Mouse (Mus musculus): Measurements from ENCODE around the gene Arhgef10l. TPM values are rescaled to one million over a fixed set of nuclear protein-coding genes. Genes with fewer than 3 reads are reported as not detected.

Gene Arhgef10l
- polyA plus RNA-seq, 1 experiment from 2014 or later = 6.3 TPM

DNA sequence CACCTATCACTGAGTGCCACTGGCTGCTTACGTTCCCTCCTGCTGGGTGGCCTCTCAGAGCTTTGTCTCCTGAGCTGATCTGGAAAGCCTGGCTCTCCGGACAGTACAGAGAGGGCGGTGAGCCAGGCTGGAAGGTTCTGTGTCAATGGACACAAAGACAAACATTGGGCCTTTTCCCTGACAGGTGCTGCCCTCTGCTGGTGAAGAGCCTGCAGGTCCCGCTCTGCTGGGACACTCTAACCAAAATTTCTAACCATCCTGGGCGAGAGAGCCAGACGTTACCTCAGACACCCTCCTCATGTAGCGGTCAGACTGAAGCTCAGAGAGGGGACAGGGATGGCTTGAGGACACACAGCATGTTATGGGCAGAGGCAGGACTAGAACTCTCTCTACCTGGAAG, 118.3 kb downstream of the Arhgef10l start:
- Histone ChIP-seq H3K9ac (replicated peaks) (no peak overlapping the region), H3K4me2 (ENCODE audit: low read depth, low read length) (no peak overlapping the region), H3K4me1 (ENCODE audit: insufficient read depth) (no peaks in the 10 kb centered on the region), H3K27me3 (ENCODE audit: insufficient read depth, low read length) (no peaks in the 10 kb centered on the region), H3K27ac (ENCODE audit: low read depth) (no peak overlapping the region), H3K9me3 (ENCODE audit: low read length) (no peaks in the 10 kb centered on the region), H3K4me3 (ENCODE audit: low read depth, low read length) (no peak overlapping the region), H3K36me3 (replicated peaks; ENCODE audit: insufficient read depth, low read length) (peaks cover 34% of the 10 kb centered on the region)
- ATAC-seq = peak; percentile 27; the same call in 1 of the 2 replicates
- TF ChIP-seq EP300 (IDR thresholded peaks at IDR 0.05; ENCODE audit: low read depth) (no peak), CTCF (IDR thresholded peaks at IDR 0.05; ENCODE audit: low read depth) (peak; percentile 78)
- DNase-seq = peak; percentile 73
- WGBS (ENCODE audit: insufficient replicate concordance) = 31% methylated on average over 7 of the region's 7 CpGs

DNA sequence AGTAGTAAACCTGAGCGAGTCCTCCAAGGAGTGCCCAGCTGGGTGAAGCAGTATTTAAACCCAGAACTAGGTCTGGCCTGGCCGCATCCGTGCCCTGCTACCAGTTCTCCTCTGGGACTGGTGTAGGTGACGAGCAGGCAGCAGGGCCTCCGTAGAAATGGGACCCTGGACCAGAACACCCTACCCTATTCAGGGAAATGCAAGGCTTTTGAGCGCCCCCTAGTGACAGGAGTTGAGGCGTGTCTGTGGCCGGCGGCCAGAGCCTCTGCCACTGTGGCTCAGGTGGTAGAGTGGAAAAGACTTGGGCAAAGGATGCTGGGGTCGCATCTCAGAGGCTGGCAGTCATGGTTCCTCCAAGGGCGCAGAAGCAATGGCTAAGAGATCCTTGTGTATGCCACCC, 126.7 kb downstream of the Arhgef10l start:
- ATAC-seq (no peak), DNase-seq (peak; percentile 69)
- Histone ChIP-seq H3K27ac (ENCODE audit: low read depth) (no peak overlapping the region), H3K27me3 (ENCODE audit: insufficient read depth, low read length) (no peaks in the 10 kb centered on the region), H3K4me1 (ENCODE audit: insufficient read depth) (no peaks in the 10 kb centered on the region), H3K4me2 (ENCODE audit: low read depth, low read length) (no peak overlapping the region), H3K9me3 (ENCODE audit: low read length) (no peaks in the 10 kb centered on the region), H3K4me3 (ENCODE audit: low read depth, low read length) (no peak overlapping the region), H3K9ac (replicated peaks) (no peak overlapping the region), H3K36me3 (replicated peaks; ENCODE audit: insufficient read depth, low read length) (peaks cover 10% of the 10 kb centered on the region)
- 40% methylated on average over 11 of the region's 11 CpGs for WGBS (ENCODE audit: insufficient replicate concordance)
- no peak for TF ChIP-seq EP300 (IDR thresholded peaks at IDR 0.05; ENCODE audit: low read depth)
- peak; percentile 81 for TF ChIP-seq CTCF (IDR thresholded peaks at IDR 0.05; ENCODE audit: low read depth)

DNA sequence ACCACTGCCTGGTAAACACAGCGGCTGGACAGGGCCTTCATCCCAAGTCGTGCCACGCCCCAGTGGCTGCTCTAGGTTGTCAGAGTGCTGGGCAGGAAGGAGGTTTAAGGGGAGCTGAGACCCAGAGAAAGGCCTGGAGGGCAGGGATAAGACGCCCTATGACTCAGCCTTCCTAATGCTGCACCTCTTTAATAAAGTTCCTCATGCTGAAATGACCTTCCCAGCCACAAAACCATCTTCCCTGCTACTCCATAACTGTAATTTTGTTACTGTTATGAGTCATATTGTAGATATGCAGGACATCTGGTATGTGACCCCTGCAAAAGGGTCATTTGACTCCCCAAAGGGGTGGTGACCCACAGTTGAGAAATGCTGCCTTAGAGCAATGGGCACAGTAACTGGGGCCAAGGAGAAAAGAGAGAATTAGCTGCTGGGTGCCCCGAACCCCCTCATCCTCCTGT, 128.2 kb downstream of the Arhgef10l start:
- ATAC-seq (no peak), DNase-seq (no peak)
- H3K27me3 ChIP-seq (ENCODE audit: insufficient read depth, low read length) = no peaks in the 10 kb centered on the region
- WGBS (ENCODE audit: insufficient replicate concordance) = 53% methylated on average over 5 of the region's 5 CpGs
- no peak overlapping the region for H3K4me2 ChIP-seq (ENCODE audit: low read depth, low read length)
- H3K9me3 ChIP-seq (ENCODE audit: low read length) = no peaks in the 10 kb centered on the region
- TF ChIP-seq EP300 (IDR thresholded peaks at IDR 0.05; ENCODE audit: low read depth) (no peak), CTCF (IDR thresholded peaks at IDR 0.05; ENCODE audit: low read depth) (no peak)
- H3K4me3 ChIP-seq (ENCODE audit: low read depth, low read length) = no peak overlapping the region
- H3K9ac ChIP-seq (replicated peaks) = no peak overlapping the region
- peaks cover 2% of the 10 kb centered on the region for H3K36me3 ChIP-seq (replicated peaks; ENCODE audit: insufficient read depth, low read length)
- no peak overlapping the region for H3K27ac ChIP-seq (ENCODE audit: low read depth)
- no peaks in the 10 kb centered on the region for H3K4me1 ChIP-seq (ENCODE audit: insufficient read depth)

DNA sequence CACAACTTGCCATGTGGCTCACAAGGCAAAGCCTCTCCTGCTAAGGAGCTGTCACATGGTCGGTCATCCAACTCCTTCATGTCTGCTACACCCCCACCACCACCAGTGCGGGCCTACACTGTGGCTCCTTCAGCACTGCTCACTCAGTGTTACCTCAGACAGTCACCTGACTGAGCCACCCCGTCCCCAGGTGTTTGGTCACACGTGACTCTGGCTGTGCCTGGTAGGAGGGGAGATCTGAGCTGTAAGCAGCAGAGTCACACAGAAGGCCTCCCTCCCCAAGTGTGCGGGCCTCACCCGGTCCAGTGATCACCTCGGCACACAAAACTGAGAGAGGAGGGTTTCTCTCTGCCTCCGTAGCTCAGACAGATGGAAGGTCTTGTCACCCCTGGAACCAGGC, 130.5 kb downstream of the Arhgef10l start:
- WGBS (ENCODE audit: insufficient replicate concordance) = 70% methylated on average over 8 of the region's 8 CpGs
- H3K4me3 ChIP-seq (ENCODE audit: low read depth, low read length) = no peak overlapping the region
- H3K27me3 ChIP-seq (ENCODE audit: insufficient read depth, low read length) = no peaks in the 10 kb centered on the region
- no peak overlapping the region for H3K27ac ChIP-seq (ENCODE audit: low read depth)
- no peak for TF ChIP-seq EP300 (IDR thresholded peaks at IDR 0.05; ENCODE audit: low read depth)
- TF ChIP-seq CTCF (IDR thresholded peaks at IDR 0.05; ENCODE audit: low read depth) = no peak
- no peaks in the 10 kb centered on the region for H3K4me1 ChIP-seq (ENCODE audit: insufficient read depth)
- H3K9me3 ChIP-seq (ENCODE audit: low read length) = no peaks in the 10 kb centered on the region
- no peak overlapping the region for H3K9ac ChIP-seq (replicated peaks)
- H3K36me3 ChIP-seq (replicated peaks; ENCODE audit: insufficient read depth, low read length) = no peaks in the 10 kb centered on the region; the same call in none of the 2 replicates
- H3K4me2 ChIP-seq (ENCODE audit: low read depth, low read length) = no peak overlapping the region
- ATAC-seq (no peak), DNase-seq (no peak)

DNA sequence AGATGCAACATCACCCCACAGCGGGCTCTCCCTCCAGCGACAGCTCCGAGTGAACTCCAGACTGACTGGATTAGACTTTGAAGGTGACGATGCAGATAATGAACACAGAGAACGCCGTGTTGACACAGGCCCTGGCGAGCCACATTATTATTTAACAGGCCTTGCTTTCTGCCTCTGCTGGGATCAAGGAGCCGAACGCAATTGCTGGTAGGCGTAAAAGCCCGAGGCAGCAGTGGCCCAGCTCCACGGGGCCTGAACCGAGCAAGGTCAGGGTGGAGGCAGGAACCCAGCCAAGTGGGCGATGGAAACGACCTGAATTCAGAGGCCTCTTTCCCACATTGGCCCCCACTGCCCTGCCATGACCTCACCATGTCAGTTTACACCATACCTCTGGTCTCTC, 133.5 kb downstream of the Arhgef10l start:
- TF ChIP-seq CTCF (IDR thresholded peaks at IDR 0.05; ENCODE audit: low read depth) = no peak
- no peak for TF ChIP-seq EP300 (IDR thresholded peaks at IDR 0.05; ENCODE audit: low read depth)
- peak; percentile 51 for DNase-seq

DNA sequence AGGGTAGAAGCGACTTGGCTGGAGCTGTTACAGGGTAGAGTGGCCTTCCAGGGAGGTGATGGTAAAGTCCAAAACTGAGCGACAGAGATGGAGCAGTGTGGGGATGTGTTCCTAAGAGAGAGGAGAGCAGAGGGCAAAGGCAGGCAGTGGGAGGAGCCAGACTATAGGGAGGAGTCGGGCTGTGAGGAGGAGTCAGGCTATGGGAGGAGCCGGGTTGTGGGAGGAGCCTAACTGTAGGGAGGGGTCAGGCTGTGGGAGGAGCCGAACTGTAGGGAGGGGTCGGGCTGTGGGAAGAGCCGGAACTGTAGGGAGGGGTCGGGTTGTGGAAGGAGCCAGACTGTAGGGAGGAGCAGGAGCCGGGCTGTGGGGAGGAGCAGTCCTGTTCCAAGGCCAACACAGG, 134.8 kb downstream of the Arhgef10l start:
- Histone ChIP-seq H3K36me3 (replicated peaks; ENCODE audit: insufficient read depth, low read length) (peaks cover under 1% of the 10 kb centered on the region), H3K9ac (replicated peaks) (no peak overlapping the region), H3K27ac (ENCODE audit: low read depth) (no peak overlapping the region), H3K27me3 (ENCODE audit: insufficient read depth, low read length) (no peaks in the 10 kb centered on the region), H3K9me3 (ENCODE audit: low read length) (no peaks in the 10 kb centered on the region), H3K4me1 (ENCODE audit: insufficient read depth) (no peaks in the 10 kb centered on the region), H3K4me2 (ENCODE audit: low read depth, low read length) (no peak overlapping the region), H3K4me3 (ENCODE audit: low read depth, low read length) (no peak overlapping the region)
- WGBS (ENCODE audit: insufficient replicate concordance) = 41% methylated on average over 9 of the region's 9 CpGs
- TF ChIP-seq CTCF (IDR thresholded peaks at IDR 0.05; ENCODE audit: low read depth) (no peak), EP300 (IDR thresholded peaks at IDR 0.05; ENCODE audit: low read depth) (no peak)
- peak; percentile 60 for DNase-seq
- ATAC-seq = peak; percentile 76

More for the DNA sequence above, 133.5 kb downstream of the Arhgef10l start:
- no peaks in the 10 kb centered on the region; the same call in none of the 2 replicates for H3K36me3 ChIP-seq (replicated peaks; ENCODE audit: insufficient read depth, low read length)
- H3K4me1 ChIP-seq (ENCODE audit: insufficient read depth) = no peaks in the 10 kb centered on the region
- ATAC-seq = peak; percentile 68
- no peak overlapping the region for H3K9ac ChIP-seq (replicated peaks)
- H3K4me2 ChIP-seq (ENCODE audit: low read depth, low read length) = no peak overlapping the region
- WGBS (ENCODE audit: insufficient replicate concordance) = 60% methylated on average over 15 of the region's 15 CpGs
- peak overlapping the region; percentile 48; the same call in 1 of the 2 replicates for H3K27ac ChIP-seq (ENCODE audit: low read depth)
- H3K27me3 ChIP-seq (ENCODE audit: insufficient read depth, low read length) = no peaks in the 10 kb centered on the region
- no peaks in the 10 kb centered on the region for H3K9me3 ChIP-seq (ENCODE audit: low read length)
- no peak overlapping the region for H3K4me3 ChIP-seq (ENCODE audit: low read depth, low read length)

DNA sequence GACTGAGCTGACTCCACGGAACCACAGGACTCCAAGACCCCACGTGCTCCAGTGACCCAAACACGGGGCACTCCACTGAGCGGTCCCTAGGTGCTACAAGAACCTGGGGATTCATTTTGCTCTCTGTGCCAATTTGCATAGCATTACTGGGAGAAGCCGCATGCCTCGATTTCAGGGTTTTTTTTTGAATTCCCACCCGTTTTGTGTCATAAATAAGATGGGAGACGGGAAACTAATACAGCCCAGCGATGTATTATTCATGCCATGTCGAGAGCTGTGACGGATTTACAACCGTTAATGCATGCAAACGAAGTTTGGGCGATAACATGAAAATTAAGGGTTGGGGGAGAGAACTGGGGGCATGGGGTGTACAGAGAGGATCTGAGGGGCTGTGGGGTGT, 136.1 kb downstream of the Arhgef10l start:
- no peaks in the 10 kb centered on the region for H3K4me1 ChIP-seq (ENCODE audit: insufficient read depth)
- no peak for ATAC-seq

More for the DNA sequence above, 136.1 kb downstream of the Arhgef10l start:
- H3K9ac ChIP-seq (replicated peaks) = no peak overlapping the region
- 80% methylated on average over 14 of the region's 14 CpGs for WGBS (ENCODE audit: insufficient replicate concordance)
- peaks cover 4% of the 10 kb centered on the region for H3K36me3 ChIP-seq (replicated peaks; ENCODE audit: insufficient read depth, low read length)
- no peak overlapping the region for H3K4me3 ChIP-seq (ENCODE audit: low read depth, low read length)
- DNase-seq = no peak
- no peaks in the 10 kb centered on the region for H3K27me3 ChIP-seq (ENCODE audit: insufficient read depth, low read length)
- TF ChIP-seq EP300 (IDR thresholded peaks at IDR 0.05; ENCODE audit: low read depth) = no peak
- no peak overlapping the region for H3K4me2 ChIP-seq (ENCODE audit: low read depth, low read length)
- H3K27ac ChIP-seq (ENCODE audit: low read depth) = no peak overlapping the region
- H3K9me3 ChIP-seq (ENCODE audit: low read length) = no peaks in the 10 kb centered on the region

Data from liver, postnatal 0 days (tissue).